Mouse (Mus musculus) MEL (cell line): ENCODE measurements around the gene Ecpas. TPM values are rescaled to one million over a fixed set of nuclear protein-coding genes. Genes with fewer than 3 reads are reported as not detected.

Experiments used
- DNase-seq: peaks from one replicate; pipeline ENCODE4 v3.0.0; 2011; ENCODE audit warnings: low read depth, low spot score
- H3K27ac ChIP-seq: 2 replicates; pipeline ENCODE4 v1.5.1; 2012; ENCODE audit warnings: low read depth, mild to moderate bottlenecking, control low read depth, low read length, moderate library complexity; ENCODE audit not compliant: control insufficient read depth
- H3K27me3 ChIP-seq, 2 experiments: fragments of 150-350 bp in 1 of 2; sonication (generic) in 1 of 2; 2 replicates each; pipeline ENCODE4 v1.6.1; 2012; ENCODE audit warnings: low read length in 2 of 2, mild to moderate bottlenecking in 2 of 2, improper control_type of control experiment in 1 of 2, moderate library complexity in 1 of 2; ENCODE audit not compliant: insufficient read depth in 2 of 2, control insufficient read depth in 1 of 2
- H3K36me3 ChIP-seq, 2 experiments: 2 replicates each; pipeline ENCODE4 v1.6.1; 2012 to 2014; ENCODE audit warnings: low read length in 2 of 2, improper control_type of control experiment in 1 of 2, inconsistent platforms in 1 of 2, mild to moderate bottlenecking in 1 of 2; ENCODE audit not compliant: insufficient read depth in 2 of 2, control insufficient read depth in 1 of 2
- H3K4me1 ChIP-seq, 2 experiments: fragments of 150-350 bp in 1 of 2; sonication (generic) in 1 of 2; 2 replicates each; pipeline ENCODE4 v1.6.1; 2012; ENCODE audit warnings: low read length in 2 of 2, improper control_type of control experiment in 1 of 2, mild to moderate bottlenecking in 1 of 2; ENCODE audit not compliant: insufficient read depth in 2 of 2, control insufficient read depth in 1 of 2
- H3K4me3 ChIP-seq, 2 experiments: fragments of 150-350 bp in 1 of 2; sonication (generic) in 1 of 2; 2 replicates each; pipeline ENCODE4 v1.5.1; 2012; ENCODE audit warnings: low read depth in 2 of 2, low read length in 2 of 2, mild to moderate bottlenecking in 2 of 2, moderate library complexity in 2 of 2, control low read depth in 1 of 2, improper control_type of control experiment in 1 of 2; ENCODE audit not compliant: control insufficient read depth in 1 of 2, insufficient read depth in 1 of 2
- H3K79me2 ChIP-seq: 2 replicates; pipeline ENCODE4 v1.6.1; 2012; ENCODE audit warnings: mild to moderate bottlenecking, low read length, moderate library complexity; ENCODE audit not compliant: control insufficient read depth, poor library complexity, insufficient read depth
- H3K9ac ChIP-seq: 2 replicates; pipeline ENCODE4 v1.6.1; 2012; ENCODE audit warnings: low read depth, mild to moderate bottlenecking, control low read depth, low read length, moderate library complexity; ENCODE audit not compliant: control insufficient read depth, poor library complexity, severe bottlenecking
- H3K9me3 ChIP-seq: fragments of 150-350 bp; sonication (generic); replicated peaks from 2 replicates; pipeline ENCODE4 v1.6.1; 2012; ENCODE audit warnings: mild to moderate bottlenecking, low read length, improper control_type of control experiment, moderate library complexity; ENCODE audit not compliant: insufficient read depth
- CHD1 ChIP-seq: IDR thresholded peaks from 2 replicates; pipeline ENCODE4 v1.6.1; 2012; ENCODE audit warnings: low read depth, mild to moderate bottlenecking, inconsistent platforms, low read length, improper control_type of control experiment
- CHD2 ChIP-seq: IDR thresholded peaks from 2 replicates; pipeline ENCODE4 v1.6.1; 2011; ENCODE audit warnings: low read length, improper control_type of control experiment
- CTCF ChIP-seq, 3 experiments: IDR thresholded peaks in 2 of 3; conservative IDR thresholded peaks in 1 of 3; 2 replicates each; pipeline ENCODE4 v1.5.1; 2011 to 2012; ENCODE audit warnings: low read length in 3 of 3, low read depth in 2 of 3, mild to moderate bottlenecking in 2 of 3, improper control_type of control experiment in 1 of 3, inconsistent platforms in 1 of 3, mixed read lengths in 1 of 3, moderate library complexity in 1 of 3; ENCODE audit not compliant: control insufficient read depth in 1 of 3, insufficient read depth in 1 of 3, poor library complexity in 1 of 3, severe bottlenecking in 1 of 3
- E2F4 ChIP-seq: IDR thresholded peaks from 2 replicates; pipeline ENCODE4 v1.6.1; 2011; ENCODE audit warnings: low read depth, low read length, improper control_type of control experiment, borderline replicate concordance
- ELF1 ChIP-seq: IDR thresholded peaks from 2 replicates; pipeline ENCODE4 v1.6.1; 2014; ENCODE audit warnings: low read depth, mild to moderate bottlenecking, inconsistent platforms, low read length, improper control_type of control experiment, moderate library complexity
- EP300 ChIP-seq, 2 experiments: IDR thresholded peaks; 2 replicates each; pipeline ENCODE4 v1.6.1; 2011; ENCODE audit warnings: improper control_type of control experiment in 2 of 2, low read length in 2 of 2, low read depth in 1 of 2, mild to moderate bottlenecking in 1 of 2
- HCFC1 ChIP-seq: IDR thresholded peaks from 2 replicates; pipeline ENCODE4 v1.6.1; 2012; ENCODE audit warnings: low read depth, mild to moderate bottlenecking, inconsistent platforms, low read length, improper control_type of control experiment, moderate library complexity
- MAFK ChIP-seq: IDR thresholded peaks from 2 replicates; pipeline ENCODE4 v1.6.1; 2011; ENCODE audit warnings: low read depth, mild to moderate bottlenecking, low read length, improper control_type of control experiment, borderline replicate concordance
- MAZ ChIP-seq: IDR thresholded peaks from 2 replicates; pipeline ENCODE4 v1.6.1; 2012; ENCODE audit warnings: low read depth, mild to moderate bottlenecking, inconsistent platforms, low read length, improper control_type of control experiment
- MXI1 ChIP-seq: IDR thresholded peaks from 2 replicates; pipeline ENCODE4 v1.6.1; 2011; ENCODE audit warnings: mild to moderate bottlenecking, low read depth, low read length, improper control_type of control experiment
- MYB ChIP-seq: IDR thresholded peaks from 2 replicates; pipeline ENCODE4 v1.6.1; 2011; ENCODE audit warnings: mild to moderate bottlenecking, low read depth, low read length, improper control_type of control experiment
- NELFE ChIP-seq: IDR thresholded peaks from 2 replicates; pipeline ENCODE4 v1.6.1; 2011; ENCODE audit warnings: low read depth, low read length, improper control_type of control experiment
- NRF1 ChIP-seq: IDR thresholded peaks from 2 replicates; pipeline ENCODE4 v1.6.1; 2014; ENCODE audit warnings: low read depth, mild to moderate bottlenecking, inconsistent platforms, low read length, improper control_type of control experiment, moderate library complexity; ENCODE audit not compliant: poor library complexity, insufficient read depth, severe bottlenecking
- POLR2AphosphoS5 ChIP-seq: IDR thresholded peaks from 2 replicates; pipeline ENCODE4 v1.6.1; 2012; ENCODE audit warnings: low read depth, borderline replicate concordance, mild to moderate bottlenecking, inconsistent platforms, low read length, moderate library complexity, mixed read lengths
- RAD21 ChIP-seq: IDR thresholded peaks from 2 replicates; pipeline ENCODE4 v1.6.1; 2011; ENCODE audit warnings: mild to moderate bottlenecking, low read depth, low read length, improper control_type of control experiment
- SIN3A ChIP-seq: IDR thresholded peaks from 2 replicates; pipeline ENCODE4 v1.6.1; 2012; ENCODE audit warnings: low read length, improper control_type of control experiment, inconsistent platforms
- SMC3 ChIP-seq: IDR thresholded peaks from 2 replicates; pipeline ENCODE4 v1.6.1; 2011; ENCODE audit warnings: low read depth, low read length, improper control_type of control experiment
- TAL1 ChIP-seq: IDR thresholded peaks from 2 replicates; pipeline ENCODE4 v1.6.1; 2012; ENCODE audit warnings: mild to moderate bottlenecking, inconsistent platforms, low read length, moderate library complexity, mixed read lengths
- TCF12 ChIP-seq: IDR thresholded peaks from 2 replicates; pipeline ENCODE4 v1.6.1; 2014; ENCODE audit warnings: low read depth, mild to moderate bottlenecking, inconsistent platforms, low read length, improper control_type of control experiment, moderate library complexity
- ZC3H11A ChIP-seq: IDR thresholded peaks from 2 replicates; pipeline ENCODE4 v1.6.1; 2012; ENCODE audit warnings: low read depth, mild to moderate bottlenecking, inconsistent platforms, low read length, improper control_type of control experiment
- ZKSCAN1 ChIP-seq: IDR thresholded peaks from 2 replicates; pipeline ENCODE4 v1.6.1; 2012; ENCODE audit warnings: low read depth, mild to moderate bottlenecking, inconsistent platforms, low read length, improper control_type of control experiment, moderate library complexity
- ZNF384 ChIP-seq: IDR thresholded peaks from 2 replicates; pipeline ENCODE4 v1.6.1; 2012; ENCODE audit warnings: low read depth, mild to moderate bottlenecking, inconsistent platforms, low read length, improper control_type of control experiment
- polyA plus RNA-seq, 2 experiments: library from polyadenylated mRNA; stranded (reverse) in 1 of 2; unstranded in 1 of 2; fragments of >175 nt in 1 of 2; fragments of >200 nt in 1 of 2; gene quantifications; 2 replicates each; pipeline versions ENCODE4 v1.2.1 to v1.2.4; 2012; ENCODE audit warnings: low replicate concordance in 2 of 2, low read depth in 1 of 2; ENCODE audit not compliant: insufficient read length in 2 of 2, insufficient read depth in 1 of 2, missing spikeins in 1 of 2
- total RNA-seq: library from RNA; depleted of rRNA; stranded (reverse); fragments of 300-350 nt; gene quantifications from 2 replicates; pipeline ENCODE4 v1.2.3, GENCODE M21; 2012

The Ecpas gene
- total and polyA plus RNA-seq, 3 experiments, result 37.8 to 161 (median 57.6) TPM

- no peak for TF ChIP-seq MYB
- TF ChIP-seq POLR2AphosphoS5, result no peak
- no peak for TF ChIP-seq CHD2
- TF ChIP-seq ZKSCAN1, result no peak
- no peak for TF ChIP-seq TAL1
- TF ChIP-seq TCF12, result no peak
- no peak for TF ChIP-seq MAFK
- H3K79me2 ChIP-seq, result no peaks in the 10 kb centered on the region
- no peak overlapping the region for H3K9ac ChIP-seq
- no peaks in the 10 kb centered on the region for H3K36me3 ChIP-seq
- no peaks in the 10 kb centered on the region for H3K4me1 ChIP-seq
- no peak overlapping the region for H3K27ac ChIP-seq
- DNase-seq, result no peak
- H3K9me3 ChIP-seq, result no peaks in the 10 kb centered on the region
- H3K4me3 ChIP-seq, result no peak overlapping the region
- peaks cover 0 to 2% of the 10 kb centered on the region in 2 experiments; a peak in 1 of 4 replicates for H3K27me3 ChIP-seq
Measured at GRCm38 (mm10) chr4:58763417-58763816, 149.1 kb downstream of the Ecpas start.

- TF ChIP-seq NRF1 (no peak), CTCF (IDR thresholded peaks at IDR 0.05 in 2 of 3, conservative IDR thresholded peaks at IDR 0.05 in 1 of 3; ENCODE audit: control insufficient read depth in 1 of 3, insufficient read depth in 1 of 3, low read depth in 2 of 3, low read length in 3 of 3, poor library complexity in 1 of 3, severe bottlenecking in 1 of 3) (peak in 2 of 3 experiments; percentile 37 to 65; a peak in 4 of 6 replicates), MXI1 (no peak), ZC3H11A (peak; percentile 53), RAD21 (peak; percentile 73), ZNF384 (peak; percentile 31), EP300 (IDR thresholded peaks at IDR 0.05; ENCODE audit: low read depth in 1 of 2, low read length in 2 of 2) (no peak), SMC3 (peak; percentile 71)
- H3K9ac ChIP-seq, result no peak overlapping the region
- no peaks in the 10 kb centered on the region for H3K79me2 ChIP-seq
- no peak overlapping the region for H3K27ac ChIP-seq
- DNase-seq, result peak; percentile 43
- H3K4me3 ChIP-seq, result no peak overlapping the region
- H3K36me3 ChIP-seq, result no peaks in the 10 kb centered on the region; a peak in 1 of 4 replicates
- H3K27me3 ChIP-seq, result peaks cover 0 to 3% of the 10 kb centered on the region in 2 experiments; a peak in 2 of 4 replicates
- H3K9me3 ChIP-seq, result no peaks in the 10 kb centered on the region
- no peaks in the 10 kb centered on the region for H3K4me1 ChIP-seq
Measured at GRCm38 (mm10) chr4:58749510-58749909, 163.0 kb downstream of the Ecpas start.

- no peak for TF ChIP-seq E2F4
- no peak for TF ChIP-seq CHD1
- TF ChIP-seq RAD21, result no peak
- TF ChIP-seq HCFC1, result no peak
- no peak for TF ChIP-seq MAZ
- no peak for TF ChIP-seq NELFE
- no peak for TF ChIP-seq ELF1
- no peak for TF ChIP-seq SIN3A
- no peak overlapping the region for H3K4me3 ChIP-seq
- no peak for DNase-seq
- H3K36me3 ChIP-seq, result no peaks in the 10 kb centered on the region; a peak in 1 of 4 replicates
- H3K27ac ChIP-seq, result no peak overlapping the region
- no peak overlapping the region for H3K9ac ChIP-seq
- H3K9me3 ChIP-seq, result no peaks in the 10 kb centered on the region
- no peaks in the 10 kb centered on the region for H3K79me2 ChIP-seq
- no peaks in the 10 kb centered on the region for H3K4me1 ChIP-seq
- H3K27me3 ChIP-seq, result peaks cover 0 to 3% of the 10 kb centered on the region in 2 experiments; a peak in 2 of 4 replicates
Measured at GRCm38 (mm10) chr4:58749101-58749500, 163.4 kb downstream of the Ecpas start.
